Mouse (Mus musculus) liver, embryonic 15.5 days (tissue): ENCODE measurements around the gene Gm47791. TPM values are rescaled to one million over a fixed set of nuclear protein-coding genes. Genes with fewer than 3 reads are reported as not detected.

Experiments used
- ATAC-seq: fragments of 200-750 bp; cut with Nextera tagmentation; 2 replicates; pipeline ENCODE4 v1.8.0; 2017; ENCODE audit warnings: moderate number of reproducible peaks, mild to moderate bottlenecking, moderate library complexity; ENCODE audit not compliant: insufficient read depth
- H3K27ac ChIP-seq: fragments of 300-500 bp; sonication (generic); replicated peaks from 2 replicates; pipeline ENCODE4 v1.5.1; 2015; ENCODE audit warnings: mild to moderate bottlenecking, inconsistent platforms
- H3K27me3 ChIP-seq: fragments of 300-500 bp; sonication (generic); 2 replicates; pipeline ENCODE4 v1.6.1; 2015; ENCODE audit warnings: mild to moderate bottlenecking, inconsistent platforms
- H3K36me3 ChIP-seq: fragments of 300-500 bp; sonication (generic); replicated peaks from 2 replicates; pipeline ENCODE4 v1.6.1; 2015; ENCODE audit warnings: moderate library complexity, mild to moderate bottlenecking, inconsistent platforms
- H3K4me1 ChIP-seq: fragments of 300-500 bp; sonication (generic); replicated peaks from 2 replicates; pipeline ENCODE4 v1.6.1; 2015; ENCODE audit warnings: inconsistent platforms
- H3K4me2 ChIP-seq: fragments of 300-500 bp; sonication (generic); 2 replicates; pipeline ENCODE4 v1.6.1; 2015; ENCODE audit warnings: moderate library complexity, mild to moderate bottlenecking, inconsistent platforms
- H3K4me3 ChIP-seq: fragments of 300-500 bp; sonication (generic); replicated peaks from 2 replicates; pipeline ENCODE4 v1.5.1; 2015; ENCODE audit warnings: mild to moderate bottlenecking, inconsistent platforms
- H3K9ac ChIP-seq: fragments of 300-500 bp; sonication (generic); 2 replicates; pipeline ENCODE4 v1.6.1; 2015; ENCODE audit warnings: moderate library complexity, mild to moderate bottlenecking, inconsistent platforms
- H3K9me3 ChIP-seq: fragments of 300-500 bp; sonication (generic); replicated peaks from 2 replicates; pipeline ENCODE4 v1.6.1; 2016; ENCODE audit warnings: inconsistent platforms
- WGBS: fragments of 180-500 bp; shearing (Covaris S2); methylation state at CpG from one replicate; pipeline ENCODE4 v1.1.7; 2015; ENCODE audit warnings: mixed read lengths; ENCODE audit not compliant: insufficient replicate concordance; 5-methylcytosine and 5-hydroxymethylcytosine counted together
- polyA plus RNA-seq: library from polyadenylated mRNA; unstranded; fragments of >200 nt; fragmentation: Nextera tagmentation; extraction: Ambion mirVana; gene quantifications from 2 replicates; pipeline ENCODE4 v1.2.1, GENCODE M21; 2015

The Gm47791 gene
- polyA plus RNA-seq, 1 experiment from 2014 or later = not detected

DNA sequence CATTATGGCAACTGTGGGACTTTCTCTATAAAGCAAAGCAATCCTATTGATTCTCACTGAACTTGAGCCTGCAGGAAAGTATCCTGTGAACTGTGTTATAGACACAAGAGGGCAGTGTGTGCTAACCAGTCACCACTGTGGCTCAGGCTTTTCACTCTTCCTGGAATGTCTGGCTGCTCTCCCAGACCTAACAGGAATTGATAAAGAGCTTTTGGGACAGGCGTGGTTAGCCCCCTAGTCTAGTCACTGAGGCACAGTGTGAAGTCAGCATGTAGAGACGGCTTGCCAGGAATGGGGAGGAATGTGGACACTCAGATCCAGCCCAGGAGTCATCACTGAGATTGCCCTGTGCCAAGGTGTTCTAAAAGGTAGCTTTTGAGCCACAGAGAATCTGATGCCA lies 16.4 kb upstream of the Gm47791 start:
- Histone ChIP-seq H3K36me3 (no peaks in the 10 kb centered on the region), H3K4me1 (peaks cover 16% of the 10 kb centered on the region), H3K9me3 (no peaks in the 10 kb centered on the region), H3K9ac (no peak overlapping the region), H3K4me3 (no peak overlapping the region), H3K27ac (no peak overlapping the region), H3K4me2 (no peak overlapping the region), H3K27me3 (peaks cover 9% of the 10 kb centered on the region; the same call in 1 of the 2 replicates)
- WGBS = 8% methylated on average over 2 of the region's 2 CpGs
- peak; percentile 37; the same call in 1 of the 2 replicates for ATAC-seq

DNA sequence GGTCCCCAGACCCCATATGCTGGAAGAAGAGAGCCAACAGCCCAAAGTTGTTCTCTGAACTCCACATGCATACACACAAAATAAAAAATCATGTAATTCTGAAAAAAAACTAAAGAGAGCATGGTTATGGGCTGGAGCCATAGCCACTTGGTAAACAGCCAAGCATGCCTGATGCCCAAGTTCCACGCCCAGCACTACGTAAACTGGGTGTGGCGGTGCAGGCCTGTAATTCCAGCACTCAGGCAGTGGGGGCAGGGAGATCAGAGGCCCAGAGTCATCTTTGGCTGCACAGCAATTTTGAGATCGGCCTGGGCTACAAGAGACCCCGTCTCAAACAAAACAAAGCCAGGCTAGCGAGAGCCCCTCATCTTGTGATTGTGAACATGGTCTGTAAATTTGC lies 14.5 kb upstream of the Gm47791 start:
- no peak overlapping the region for H3K9ac ChIP-seq
- no peaks in the 10 kb centered on the region for H3K36me3 ChIP-seq
- no peak overlapping the region for H3K4me2 ChIP-seq
- no peak overlapping the region for H3K4me3 ChIP-seq
- no peaks in the 10 kb centered on the region for H3K9me3 ChIP-seq
- peaks cover 11% of the 10 kb centered on the region for H3K4me1 ChIP-seq
- 56% methylated on average over 6 of the region's 6 CpGs for WGBS
- H3K27ac ChIP-seq = no peak overlapping the region
- H3K27me3 ChIP-seq = peaks cover 5% of the 10 kb centered on the region; the same call in 1 of the 2 replicates
- ATAC-seq = peak; percentile 28; the same call in 1 of the 2 replicates

DNA sequence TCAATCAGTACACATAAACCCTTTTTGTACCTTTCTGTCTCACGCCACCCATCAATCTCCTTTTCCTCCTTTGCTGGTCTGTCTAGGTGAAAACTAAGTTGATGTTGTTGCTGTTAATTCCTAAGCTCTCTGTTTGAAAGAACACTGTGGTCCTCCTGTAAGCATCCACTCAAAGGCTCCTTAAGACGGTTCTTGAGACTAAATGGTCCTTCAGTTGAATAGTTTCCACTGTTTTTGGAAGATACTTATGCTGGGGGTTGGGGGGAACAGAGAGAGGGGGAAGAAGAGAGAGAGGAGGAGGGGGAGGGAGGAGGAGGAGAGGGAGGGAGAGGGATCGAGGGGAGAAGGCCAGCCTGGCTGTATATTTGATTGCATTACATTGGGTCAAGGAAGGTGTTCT lies 12.5 kb upstream of the Gm47791 start:
- Histone ChIP-seq H3K27ac (no peak overlapping the region), H3K9me3 (no peaks in the 10 kb centered on the region), H3K4me3 (no peak overlapping the region), H3K27me3 (0 out of 2 replicates have a peak, but pooled peaks cover 5% of the 10 kb centered on the region), H3K4me2 (no peak overlapping the region), H3K9ac (no peak overlapping the region), H3K4me1 (peaks cover 11% of the 10 kb centered on the region), H3K36me3 (no peaks in the 10 kb centered on the region)
- no peak for ATAC-seq
- 43% methylated on average over 3 of the region's 3 CpGs for WGBS

DNA sequence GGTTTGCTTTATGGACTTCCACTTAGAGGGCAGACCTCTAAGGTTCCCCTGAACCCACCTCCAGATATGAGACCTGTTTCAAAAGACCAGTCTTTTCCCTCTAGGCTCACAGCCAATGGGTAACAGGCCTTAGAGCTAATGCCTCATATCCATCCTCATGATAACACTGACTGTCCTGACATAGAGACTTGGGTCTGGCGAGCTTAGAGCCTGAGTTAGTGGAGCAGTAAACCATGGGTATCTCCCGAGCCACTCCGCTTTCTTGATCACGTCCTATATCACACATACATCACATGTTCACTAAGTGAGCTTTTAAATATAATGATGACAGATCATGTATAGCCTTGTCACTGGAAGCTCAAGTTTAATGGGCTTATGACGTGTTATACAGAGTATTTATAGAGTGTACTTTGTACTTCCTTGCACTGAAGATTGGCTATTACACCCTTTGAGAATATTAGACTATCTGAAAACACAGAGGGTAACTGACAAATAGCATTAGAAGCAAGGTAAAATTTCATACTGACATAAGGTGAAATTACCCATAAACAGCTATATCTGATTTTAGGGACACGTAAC lies 8.4 kb upstream of the Gm47791 start:
- H3K4me3 ChIP-seq = no peak overlapping the region
- H3K36me3 ChIP-seq = no peaks in the 10 kb centered on the region
- no peaks in the 10 kb centered on the region for H3K9me3 ChIP-seq
- no peak for ATAC-seq
- no peak overlapping the region for H3K4me2 ChIP-seq
- H3K4me1 ChIP-seq = no peaks in the 10 kb centered on the region
- no peaks in the 10 kb centered on the region for H3K27me3 ChIP-seq
- WGBS = 63% methylated on average over 6 of the region's 6 CpGs
- no peak overlapping the region for H3K27ac ChIP-seq
- no peak overlapping the region for H3K9ac ChIP-seq

DNA sequence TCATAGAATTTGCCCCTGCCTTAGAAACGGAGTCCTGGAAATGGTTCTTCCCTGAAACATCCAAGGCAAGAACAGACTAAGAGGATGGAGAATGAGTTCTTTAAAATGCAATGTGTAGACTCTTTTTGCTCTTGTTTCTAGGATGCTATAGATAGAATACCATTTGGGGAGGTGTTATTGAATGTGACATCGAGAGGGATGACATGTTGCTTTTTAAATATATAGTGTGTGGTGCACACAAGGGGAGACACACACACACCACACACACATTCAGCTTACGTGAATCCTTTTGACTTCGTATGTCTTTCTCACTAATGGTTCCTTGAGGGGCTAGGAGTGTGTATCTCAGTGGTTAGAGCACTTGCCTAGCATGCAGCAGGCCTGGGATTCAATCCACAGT lies 4.2 kb upstream of the Gm47791 start:
- H3K9me3 ChIP-seq = no peaks in the 10 kb centered on the region
- no peak overlapping the region for H3K9ac ChIP-seq
- no peak overlapping the region for H3K4me2 ChIP-seq
- no peaks in the 10 kb centered on the region for H3K4me1 ChIP-seq
- WGBS = 71% methylated on average over 4 of the region's 4 CpGs
- no peak overlapping the region for H3K4me3 ChIP-seq
- no peak overlapping the region for H3K27ac ChIP-seq
- no peak for ATAC-seq
- H3K36me3 ChIP-seq = no peaks in the 10 kb centered on the region
- H3K27me3 ChIP-seq = no peaks in the 10 kb centered on the region

DNA sequence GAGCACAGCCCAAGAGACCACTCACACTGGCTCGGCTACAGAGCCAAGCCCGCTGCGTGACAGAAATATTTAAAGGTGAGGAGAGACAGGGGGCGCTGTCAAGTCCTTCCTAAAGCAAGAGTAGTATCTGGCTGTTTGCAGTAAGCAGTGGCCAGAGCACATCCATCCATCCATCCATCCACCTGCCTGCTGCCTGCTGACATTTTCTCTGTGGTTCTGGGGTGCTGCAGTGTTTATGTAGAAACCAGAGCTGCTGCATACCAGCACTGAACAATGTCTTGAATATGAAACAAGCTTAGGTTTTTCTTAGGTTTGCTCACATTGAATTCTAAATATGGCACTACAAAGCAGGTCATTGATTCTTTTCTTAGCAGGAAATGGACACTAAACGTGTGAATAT lies 2.2 kb upstream of the Gm47791 start:
- H3K9me3 ChIP-seq = no peaks in the 10 kb centered on the region
- no peaks in the 10 kb centered on the region for H3K36me3 ChIP-seq
- H3K27ac ChIP-seq = no peak overlapping the region
- ATAC-seq = no peak
- H3K4me3 ChIP-seq = no peak overlapping the region
- H3K4me2 ChIP-seq = no peak overlapping the region
- WGBS = 63% methylated on average over 5 of the region's 5 CpGs
- no peaks in the 10 kb centered on the region for H3K4me1 ChIP-seq
- no peak overlapping the region for H3K9ac ChIP-seq
- H3K27me3 ChIP-seq = no peaks in the 10 kb centered on the region

- Histone ChIP-seq H3K4me2 (no peak overlapping the region), H3K9me3 (no peaks in the 10 kb centered on the region), H3K4me1 (no peaks in the 10 kb centered on the region), H3K27ac (no peak overlapping the region), H3K4me3 (no peak overlapping the region), H3K9ac (no peak overlapping the region), H3K27me3 (no peaks in the 10 kb centered on the region), H3K36me3 (no peaks in the 10 kb centered on the region)
- 56% methylated on average over 4 of the region's 4 CpGs for WGBS
- no peak for ATAC-seq
Measured at GRCm38 (mm10) chr1:82772428-82772827, 1.4 kb upstream of the Gm47791 start.

DNA sequence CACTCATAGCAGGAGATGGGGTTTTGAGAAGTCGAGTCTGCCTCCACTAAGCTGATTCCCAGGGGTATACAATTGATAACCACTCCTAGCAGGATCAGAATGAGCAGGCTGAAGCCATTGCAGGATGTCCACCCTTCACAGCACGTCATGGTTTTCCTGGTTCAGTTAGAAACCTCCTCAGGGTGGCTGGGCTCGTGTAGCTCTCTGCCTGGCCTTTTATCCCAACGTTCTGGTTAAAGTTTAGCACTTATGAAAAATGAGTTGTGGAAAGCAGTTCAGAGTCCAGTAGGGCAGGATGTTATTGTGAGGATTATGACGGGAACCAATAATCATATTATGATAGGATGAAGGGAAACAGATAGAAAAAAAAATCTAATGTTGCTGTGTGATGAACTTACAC lies 2.8 kb downstream of the Gm47791 start, which contains the start of gene Tm4sf20:
Tm4sf20 (minus strand) TSS at position 193 of the 400 bp plus-strand sequence.
- Histone ChIP-seq H3K27me3 (no peaks in the 10 kb centered on the region), H3K27ac (no peak within 1 kb of the TSS), H3K9me3 (no peaks in the 10 kb centered on the region), H3K36me3 (no peaks in the 10 kb centered on the region), H3K4me1 (no peaks in the 10 kb centered on the region), H3K4me2 (no peak within 1 kb of the TSS), H3K4me3 (no peak within 1 kb of the TSS), H3K9ac (no peak within 1 kb of the TSS)
- 44% methylated on average over 5 of the region's 5 CpGs for WGBS
- no peak for ATAC-seq

- Histone ChIP-seq H3K9ac (no peak overlapping the region), H3K4me1 (no peaks in the 10 kb centered on the region), H3K4me2 (no peak overlapping the region), H3K9me3 (no peaks in the 10 kb centered on the region), H3K27ac (no peak overlapping the region), H3K4me3 (no peak overlapping the region), H3K36me3 (0 out of 2 replicates have a peak, but pooled peaks cover 7% of the 10 kb centered on the region), H3K27me3 (no peaks in the 10 kb centered on the region)
- WGBS = 65% methylated on average over 4 of the region's 4 CpGs
- no peak for ATAC-seq
Measured at GRCm38 (mm10) chr1:82766641-82767040, 4.4 kb downstream of the Gm47791 start.

- no peaks in the 10 kb centered on the region for H3K9me3 ChIP-seq
- H3K9ac ChIP-seq = no peak overlapping the region
- WGBS = 51% methylated on average over 1 of the region's 1 CpGs
- H3K27me3 ChIP-seq = no peaks in the 10 kb centered on the region
- no peak overlapping the region for H3K4me3 ChIP-seq
- H3K4me2 ChIP-seq = no peak overlapping the region
- no peak overlapping the region for H3K27ac ChIP-seq
- no peak for ATAC-seq
- H3K4me1 ChIP-seq = no peaks in the 10 kb centered on the region
- 0 out of 2 replicates have a peak, but pooled peaks cover 8% of the 10 kb centered on the region for H3K36me3 ChIP-seq
Measured at GRCm38 (mm10) chr1:82766227-82766626, 4.8 kb downstream of the Gm47791 start.

- Histone ChIP-seq H3K27ac (no peak overlapping the region), H3K4me1 (no peaks in the 10 kb centered on the region), H3K36me3 (peaks cover 23% of the 10 kb centered on the region; the same call in 1 of the 2 replicates), H3K4me2 (no peak overlapping the region), H3K9ac (no peak overlapping the region), H3K4me3 (no peak overlapping the region), H3K27me3 (no peaks in the 10 kb centered on the region), H3K9me3 (no peaks in the 10 kb centered on the region)
- no peak for ATAC-seq
- WGBS = 69% methylated on average over 1 of the region's 1 CpGs
Measured at GRCm38 (mm10) chr1:82762274-82762673, 8.8 kb downstream of the Gm47791 start.
